Comparison of ENCODE assay signal across 9 mouse cellular contexts in genomic region chr7:83809715-83810114, GRCm38 (mm10). TPM values are rescaled to one million over a fixed set of nuclear protein-coding genes. Genes with fewer than 3 reads are reported as not detected.
DNase-seq lines count a peak whose midpoint lies in the region; ATAC-seq and TF ChIP-seq lines count a peak whose summit lies in the region.
"Had no signal": no experiment of that assay in that cellular context is flagged by ENCODE, and none has a peak within 500 bp of the region (broad histone marks: within the 10 kb centered on the region; RNA-seq: fewer than 3 reads in every experiment).

No protein-coding gene starts in this region.

- no peak for ATAC-seq in intestine, embryonic 14.5 days (replicated peaks; ENCODE audit: low FRiP score, low TSS enrichment, low read depth)
- ATAC-seq in intestine, embryonic 16.5 days: no peak

- H3K27ac ChIP-seq in intestine, embryonic 14.5 days (ENCODE audit: low read depth): no peak overlapping the region
- H3K27ac ChIP-seq in intestine, embryonic 16.5 days (ENCODE audit: low read length): no peak overlapping the region
- H3K27ac ChIP-seq in bone marrow macrophage, adult 2 months (ENCODE audit: insufficient read depth, low read depth, low read length): peak overlapping the region; percentile 74
- peak overlapping the region; percentile 94 for H3K27ac ChIP-seq in limb, embryonic 10.5 days

- no peak for DNase-seq in intestine, embryonic 14.5 days (ENCODE audit: low spot score)
- DNase-seq in A20 (ENCODE audit: low read depth, low spot score): peak; percentile 27
- DNase-seq in limb, embryonic 10.5 days (ENCODE audit: low spot score): no peak
- DNase-seq in thymus, postnatal 25 days: no peak
- DNase-seq in left cerebral cortex, adult 18-20 months (ENCODE audit: low spot score in 2 of 2): no peak
- DNase-seq in right cerebral cortex, postnatal 10 days (ENCODE audit: low spot score in 2 of 2): no peak

- H3K36me3 ChIP-seq in intestine, embryonic 14.5 days (ENCODE audit: control insufficient read depth, insufficient read depth, low read length): no peaks in the 10 kb centered on the region
- H3K36me3 ChIP-seq in intestine, embryonic 16.5 days (ENCODE audit: control insufficient read depth, insufficient read depth, low read length): no peaks in the 10 kb centered on the region
- no peaks in the 10 kb centered on the region for H3K36me3 ChIP-seq in limb, embryonic 10.5 days

- peaks cover 26% of the 10 kb centered on the region for H3K4me1 ChIP-seq in intestine, embryonic 14.5 days (replicated peaks; ENCODE audit: control insufficient read depth, insufficient read depth, low read length)
- H3K4me1 ChIP-seq in intestine, embryonic 16.5 days (ENCODE audit: control insufficient read depth, insufficient read depth, low read length): peaks cover 14% of the 10 kb centered on the region
- H3K4me1 ChIP-seq in bone marrow macrophage, adult 2 months (ENCODE audit: control insufficient read depth, insufficient read depth, low read length): peaks cover 40% of the 10 kb centered on the region
- peaks cover 60% of the 10 kb centered on the region for H3K4me1 ChIP-seq in limb, embryonic 10.5 days

- no peak for TF ChIP-seq POLR2A in bone marrow macrophage, adult 2 months (IDR thresholded peaks at IDR 0.05; ENCODE audit: borderline replicate concordance, low read depth, low read length)

- TF ChIP-seq CTCF in bone marrow macrophage, adult 2 months (IDR thresholded peaks at IDR 0.05; ENCODE audit: low read depth, low read length): no peak

- WGBS in intestine, embryonic 14.5 days: 11% methylated on average over 3 of the region's 3 CpGs
- WGBS in intestine, embryonic 16.5 days: 12% methylated on average over 3 of the region's 3 CpGs
- WGBS in limb, embryonic 10.5 days: 7% methylated on average over 3 of the region's 3 CpGs

- peak overlapping the region; percentile 2 for H3K4me2 ChIP-seq in intestine, embryonic 14.5 days (ENCODE audit: low read length)
- no peak overlapping the region for H3K4me2 ChIP-seq in intestine, embryonic 16.5 days (ENCODE audit: low read depth, low read length)

- H3K27me3 ChIP-seq in intestine, embryonic 14.5 days (replicated peaks; ENCODE audit: control insufficient read depth, insufficient read depth, low read length): no peaks in the 10 kb centered on the region
- no peaks in the 10 kb centered on the region for H3K27me3 ChIP-seq in intestine, embryonic 16.5 days (replicated peaks; ENCODE audit: control insufficient read depth, insufficient read depth, low read length)
- H3K27me3 ChIP-seq in limb, embryonic 10.5 days (ENCODE audit: low read depth, poor library complexity, severe bottlenecking): no peaks in the 10 kb centered on the region

- no peak overlapping the region for H3K4me3 ChIP-seq in intestine, embryonic 14.5 days (ENCODE audit: low read depth, low read length)
- H3K4me3 ChIP-seq in intestine, embryonic 16.5 days (ENCODE audit: low read length): no peak overlapping the region
- H3K4me3 ChIP-seq in bone marrow macrophage, adult 2 months (ENCODE audit: insufficient read depth, low read length): no peak overlapping the region
- peak overlapping the region; percentile 6; the same call in 1 of the 2 replicates for H3K4me3 ChIP-seq in limb, embryonic 10.5 days

- H3K9ac ChIP-seq in intestine, embryonic 14.5 days (ENCODE audit: low read length): no peak overlapping the region
- H3K9ac ChIP-seq in intestine, embryonic 16.5 days (ENCODE audit: low read depth, low read length): no peak overlapping the region

- H3K9me3 ChIP-seq in intestine, embryonic 14.5 days (ENCODE audit: control insufficient read depth, low read length): no peaks in the 10 kb centered on the region
- no peaks in the 10 kb centered on the region for H3K9me3 ChIP-seq in intestine, embryonic 16.5 days (ENCODE audit: control insufficient read depth, low read length)
- H3K9me3 ChIP-seq in limb, embryonic 10.5 days (replicated peaks): no peaks in the 10 kb centered on the region

RNA-seq across cellular contexts. Expression of gene Cfap161, which starts 15.0 kb away (rescaled TPM):
- polyA plus RNA-seq in intestine, embryonic 14.5 days (2014; fragmentation: Nextera tagmentation; extraction: Ambion mirVana): 0.17 and 0.45 TPM in 2 replicates
- 0.13 TPM in 1 of 2 replicates, not detected in the other for polyA plus RNA-seq in intestine, embryonic 16.5 days (2015; fragmentation: Nextera tagmentation; extraction: Ambion mirVana)
- polyA plus RNA-seq in bone marrow macrophage, adult 2 months (2012; ENCODE audit: insufficient read depth, insufficient read length, missing spikeins): not detected in 2 replicates
- 0.14 TPM in 1 of 2 replicates, not detected in the other for polyA plus RNA-seq in limb, embryonic 10.5 days (2016; fragmentation: Nextera tagmentation; extraction: Ambion mirVana)
- under 1 TPM; 0.70 to 1.00 TPM for total RNA-seq in left cerebral cortex, adult 18-20 months (2021)
- polyA plus RNA-seq: Patski had no signal

Comparison
In these comparisons a context has a peak if more than half of its experiments do, and no peak if none do; other contexts are left out.
1. H3K27ac ChIP-seq: peak in bone marrow macrophage, adult 2 months (single experiment) and limb, embryonic 10.5 days (single experiment); none in intestine, embryonic 14.5 days (single experiment) and intestine, embryonic 16.5 days (single experiment).